Mouse (Mus musculus): Measurements from ENCODE around the gene Gmpr. TPM values are rescaled to one million over a fixed set of nuclear protein-coding genes. Genes with fewer than 3 reads are reported as not detected.

Gene Gmpr
- total RNA-seq, 4 experiments from 2014 or later, result 171 to 206 (median 197) TPM

DNA sequence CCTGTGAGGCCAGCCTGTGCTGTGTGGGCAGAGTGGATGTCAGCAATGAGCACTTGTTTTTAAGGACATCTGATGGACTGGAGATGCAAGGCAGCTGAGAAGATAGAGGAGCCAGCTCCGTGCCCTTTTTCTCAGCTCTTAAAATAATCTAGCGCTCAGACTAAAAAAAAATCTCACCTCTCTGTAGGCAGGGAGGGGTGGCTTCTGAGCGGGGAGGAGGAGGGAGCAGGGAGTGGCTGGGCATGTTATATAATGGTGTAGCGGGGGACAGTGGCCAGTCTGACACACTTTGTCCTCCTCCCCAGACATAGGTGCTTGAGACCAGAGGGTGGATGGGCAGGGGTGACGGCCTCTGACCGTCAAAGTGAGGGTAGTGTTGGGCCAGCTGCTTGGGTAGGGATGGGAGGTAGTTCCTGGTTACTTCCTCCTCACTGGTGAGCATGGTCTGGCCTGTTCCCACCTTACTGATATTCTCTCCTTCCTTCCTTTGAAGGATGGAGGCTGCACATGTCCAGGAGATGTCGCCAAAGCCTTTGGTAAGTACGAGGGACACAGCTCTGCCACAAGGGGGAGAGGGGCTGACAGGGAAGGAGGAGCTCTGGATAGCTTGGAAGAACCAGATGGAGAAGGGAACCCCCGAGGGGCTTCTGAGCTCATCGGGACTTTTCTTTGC lies 31.4 kb downstream of the Gmpr start:
- DNase-seq (ENCODE audit: low spot score in 2 of 2), result peak; percentile 52 to 71

- peak; percentile 58 to 75 for DNase-seq (ENCODE audit: low spot score in 2 of 2)
These were observed 31.9 kb downstream of the Gmpr start for GRCm38 (mm10) chr13:45539205-45539568.

DNA sequence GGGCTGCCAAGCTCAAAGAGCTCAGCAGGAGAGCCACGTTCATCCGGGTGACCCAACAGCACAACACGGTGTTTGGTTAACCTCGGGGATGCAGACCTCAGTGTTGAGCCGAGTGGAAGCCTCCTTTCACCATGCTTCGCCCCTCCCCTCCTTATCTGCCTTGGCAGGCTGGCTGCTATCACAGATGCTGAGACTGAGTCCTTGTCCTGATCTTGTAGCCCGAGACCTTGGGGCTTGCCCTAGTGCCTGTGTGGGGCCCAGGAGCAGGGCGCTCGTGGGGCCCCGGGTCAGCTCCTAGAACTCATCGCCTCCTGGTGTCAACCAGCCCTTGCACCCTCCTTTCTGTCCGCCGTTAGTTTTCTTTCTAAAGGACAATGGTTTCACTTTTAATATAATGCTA lies 38.7 kb downstream of the Gmpr start:
- DNase-seq (ENCODE audit: low spot score in 2 of 2), result no peak

DNA sequence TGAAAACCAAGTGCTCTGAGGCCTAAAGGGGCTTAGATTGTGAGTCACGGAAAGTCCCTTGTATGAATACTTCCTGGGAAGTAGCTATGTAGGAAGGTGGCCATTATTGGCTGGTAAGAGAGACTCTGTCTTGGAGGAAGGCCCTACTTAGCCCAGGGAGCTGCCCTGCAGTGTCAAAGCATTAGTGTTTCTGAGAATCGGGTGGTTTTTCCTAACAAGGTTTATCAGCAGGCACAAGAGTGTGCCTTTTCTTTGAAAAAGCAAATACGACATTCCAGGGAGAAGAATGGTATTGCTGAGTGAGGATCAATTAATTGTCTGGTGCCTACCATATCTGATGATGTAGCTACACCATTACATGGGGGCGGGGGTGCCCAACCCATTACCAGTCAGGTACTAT lies 39.7 kb downstream of the Gmpr start:
- DNase-seq (ENCODE audit: low spot score in 2 of 2), result no peak

DNA sequence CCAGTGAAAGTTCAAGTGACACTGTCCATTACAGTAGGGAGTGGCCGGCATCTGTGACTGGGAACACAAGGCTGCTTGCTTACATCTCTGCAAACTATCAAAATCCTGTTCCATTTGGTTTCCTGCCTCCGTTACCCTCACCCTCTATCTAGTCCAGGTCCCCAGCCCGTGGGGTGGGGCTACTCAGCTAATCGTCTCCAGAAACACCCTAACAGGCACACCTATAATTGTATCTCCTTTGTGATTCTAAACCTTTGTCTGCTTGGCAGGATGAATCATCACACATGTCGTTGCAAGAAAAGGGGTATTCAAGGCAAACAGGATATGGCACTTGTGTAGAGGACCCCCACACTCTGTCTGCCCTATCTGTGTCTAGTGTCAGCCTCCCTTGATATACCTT lies 40.3 kb downstream of the Gmpr start:
- no peak for DNase-seq (ENCODE audit: low spot score in 2 of 2)

DNA sequence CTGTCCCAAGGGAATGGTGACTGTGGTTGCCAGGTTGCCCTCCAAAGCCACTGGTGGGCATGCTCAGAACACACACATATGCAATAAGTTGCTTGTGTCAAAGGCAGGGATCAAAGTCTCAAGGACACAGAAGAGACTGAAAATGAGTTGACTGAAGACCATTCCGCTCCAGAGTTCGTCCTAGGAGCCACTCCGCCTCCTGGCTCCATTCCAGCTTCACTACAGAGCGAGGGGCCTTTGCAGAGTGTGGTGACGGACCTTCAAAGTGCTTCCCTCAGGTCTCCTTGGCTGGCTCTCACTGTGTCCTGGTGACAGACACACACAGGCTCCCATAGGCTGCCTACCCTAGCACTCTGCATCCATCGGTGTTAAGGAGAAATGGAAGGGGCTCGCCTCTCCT lies 46.4 kb downstream of the Gmpr start:
- DNase-seq (ENCODE audit: low spot score in 2 of 2), result no peak

- no peak for DNase-seq (ENCODE audit: low spot score in 2 of 2)
These were observed 51.1 kb downstream of the Gmpr start for GRCm38 (mm10) chr13:45558367-45558766.

DNA sequence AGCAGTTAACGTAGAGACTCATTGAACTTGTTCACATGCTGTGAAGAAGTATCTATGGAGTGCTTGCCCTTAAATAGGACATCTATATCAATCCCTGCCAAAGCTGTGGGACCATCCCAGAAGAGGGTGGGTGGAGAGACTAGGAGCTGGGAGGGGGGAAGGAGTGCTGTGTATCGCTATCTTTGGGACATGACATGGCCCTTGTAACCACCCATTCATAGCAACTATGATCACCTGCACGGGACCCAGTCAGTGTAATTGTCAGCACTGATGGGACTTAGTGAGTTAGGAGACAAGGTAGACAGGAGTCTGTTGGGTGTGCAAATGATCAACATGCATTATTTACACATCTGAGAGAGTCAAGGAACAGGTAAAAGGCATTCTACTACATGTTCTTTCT lies 52.0 kb downstream of the Gmpr start:
- DNase-seq (ENCODE audit: low spot score in 2 of 2), result no peak

DNA sequence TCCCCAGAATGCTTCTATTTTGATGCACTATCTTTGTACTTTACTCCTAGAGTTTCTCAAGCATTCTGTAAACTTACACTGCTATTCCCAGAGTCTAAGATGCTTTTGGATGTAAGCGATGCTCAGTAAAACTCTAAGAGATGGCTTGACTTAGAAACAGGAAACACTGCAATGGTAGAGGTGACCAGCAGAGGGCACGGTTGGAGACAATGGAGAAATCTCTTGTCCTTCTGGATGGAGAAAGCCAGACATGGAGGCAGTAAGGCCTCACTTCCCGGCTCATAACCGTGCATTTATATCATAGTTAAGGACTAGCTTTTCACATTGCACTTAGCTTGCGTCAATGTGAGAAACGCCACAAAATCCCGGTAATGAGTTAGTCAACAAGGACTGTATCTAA lies 53.3 kb downstream of the Gmpr start:
- no peak for DNase-seq (ENCODE audit: low spot score in 2 of 2)

DNA sequence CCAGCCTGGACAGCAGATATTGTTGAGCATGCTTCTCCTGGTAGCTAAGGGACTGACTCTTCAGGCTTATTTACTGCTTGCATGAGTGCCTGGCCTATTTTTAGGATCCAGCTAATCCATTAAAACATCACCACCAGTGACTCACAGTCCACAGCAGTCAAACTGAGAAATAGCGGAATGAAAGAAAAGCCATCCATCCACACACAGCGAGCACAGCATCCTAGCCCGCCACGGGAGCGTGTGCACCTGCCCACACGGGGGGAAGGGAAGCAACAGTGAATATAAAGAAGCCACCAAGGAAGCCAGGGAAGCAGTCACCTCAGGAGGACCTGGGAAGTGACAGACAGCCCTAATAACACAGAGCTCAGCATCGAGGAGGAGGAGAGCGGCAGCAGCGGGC lies 54.8 kb downstream of the Gmpr start:
- no peak for DNase-seq (ENCODE audit: low spot score in 2 of 2)

GRCm38 (mm10) chr13:45564946-45565345 lies 57.7 kb downstream of the Gmpr start:
- no peak for DNase-seq (ENCODE audit: low spot score in 2 of 2)

DNA sequence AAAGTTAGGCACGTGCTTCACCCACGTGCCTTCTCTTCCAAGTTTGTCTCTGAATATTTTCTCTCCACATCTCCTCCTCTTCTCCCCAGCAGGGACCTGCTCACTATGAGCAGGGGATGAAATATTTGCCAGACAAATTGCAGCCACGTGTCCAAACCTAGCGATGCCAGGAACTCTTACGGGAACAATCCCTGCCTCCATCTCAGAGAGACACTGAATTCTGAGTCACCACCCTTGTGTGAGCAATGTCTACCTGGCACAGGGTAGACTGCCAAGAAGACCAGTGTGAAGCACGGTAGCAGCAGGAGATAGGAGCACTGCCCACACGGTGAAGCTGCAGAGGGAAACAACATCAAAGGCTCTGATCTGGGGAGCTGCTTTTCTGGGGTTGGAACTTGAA lies 62.7 kb downstream of the Gmpr start:
- DNase-seq (ENCODE audit: low spot score in 2 of 2), result no peak

DNA sequence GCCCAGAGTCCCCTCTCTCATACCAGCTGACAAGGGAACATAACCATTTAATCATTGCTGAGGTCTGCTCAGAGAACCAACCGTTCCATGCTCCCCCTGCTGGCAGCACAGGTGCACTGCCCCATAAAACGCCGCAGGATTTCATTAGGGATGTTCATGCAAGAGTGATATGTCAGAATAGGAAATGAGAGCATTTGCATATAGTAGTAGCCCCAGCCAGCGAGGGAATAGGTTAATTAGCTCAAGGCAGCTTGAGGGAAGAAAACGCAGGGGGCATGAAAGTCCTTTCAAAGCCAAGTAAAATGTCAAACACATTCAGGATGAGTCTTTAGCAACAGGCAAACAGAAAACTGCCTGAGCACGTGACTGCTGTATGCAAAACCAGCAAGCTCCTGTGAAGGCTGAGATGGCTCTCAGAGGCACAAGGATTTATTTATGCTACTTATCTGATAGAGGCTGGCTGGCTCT lies 64.6 kb downstream of the Gmpr start:
- DNase-seq (ENCODE audit: low spot score in 2 of 2), result peak; percentile 59 to 62

GRCm38 (mm10) chr13:45572768-45573167 lies 65.5 kb downstream of the Gmpr start:
- DNase-seq (ENCODE audit: low spot score in 2 of 2), result no peak

DNA sequence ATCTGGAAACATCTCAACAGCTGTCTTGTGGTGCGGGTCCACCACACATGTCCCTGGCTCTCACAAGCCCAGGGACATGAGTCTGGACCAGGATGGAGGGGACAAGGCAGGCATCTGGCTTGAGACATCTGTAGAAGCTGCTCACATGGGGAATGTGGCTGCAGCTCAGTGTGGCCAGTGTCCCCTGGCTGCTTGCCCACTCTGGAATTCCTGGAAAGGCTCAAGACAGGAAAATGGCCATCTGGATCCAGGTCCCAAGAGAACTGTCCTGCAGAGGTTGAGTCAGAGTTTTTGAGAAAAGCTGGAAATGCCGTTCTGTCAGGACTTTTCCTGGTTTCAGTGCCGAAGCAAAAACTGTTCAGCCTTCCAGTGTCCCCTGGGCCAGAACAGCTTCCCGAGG lies 68.9 kb downstream of the Gmpr start:
- peak; percentile 59 to 78 for DNase-seq (ENCODE audit: low spot score in 2 of 2)

DNA sequence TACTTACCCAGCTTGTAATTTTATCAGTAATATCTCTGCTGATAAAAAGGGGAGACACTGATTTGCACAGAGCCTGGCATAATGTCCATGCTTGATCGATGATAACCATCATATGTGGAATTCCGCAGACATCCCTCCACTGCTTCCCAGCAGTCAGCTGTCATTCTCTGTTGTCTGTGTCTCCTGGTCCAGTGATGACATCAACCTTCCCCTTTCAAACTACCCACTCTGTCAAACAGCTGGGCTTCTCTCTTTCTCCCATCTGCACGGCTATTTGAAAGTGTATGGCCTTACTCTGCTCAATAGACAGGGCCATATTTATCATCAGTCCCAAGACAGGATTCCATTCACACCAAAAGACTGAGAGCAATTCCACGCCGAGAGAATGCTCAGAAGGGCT lies 70.1 kb downstream of the Gmpr start:
- DNase-seq (ENCODE audit: low spot score in 2 of 2), result no peak

GRCm38 (mm10) chr13:45577784-45578183 lies 70.5 kb downstream of the Gmpr start:
- DNase-seq (ENCODE audit: low spot score in 2 of 2), result no peak

GRCm38 (mm10) chr13:45579751-45580150 lies 72.5 kb downstream of the Gmpr start:
- DNase-seq (ENCODE audit: low spot score in 2 of 2), result no peak

DNA sequence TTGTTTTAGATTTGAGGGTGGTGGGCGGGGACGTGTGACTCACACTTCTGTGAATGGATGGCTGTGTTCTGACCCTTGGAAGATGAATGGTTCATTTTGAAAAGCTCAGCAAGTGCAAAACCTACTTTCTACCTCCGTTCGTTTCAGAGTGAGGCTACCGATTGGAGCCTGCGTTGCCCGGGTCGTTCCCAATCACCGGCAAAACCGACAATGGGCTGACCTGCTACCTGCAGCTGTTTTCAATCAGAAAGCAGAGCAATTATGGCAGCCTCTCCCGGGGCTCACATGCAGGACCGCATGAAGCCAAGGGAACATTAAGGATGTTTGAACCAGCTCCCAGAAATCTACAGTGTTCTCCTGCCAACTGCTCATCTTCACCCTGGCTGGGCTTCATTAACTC lies 75.0 kb downstream of the Gmpr start:
- no peak for DNase-seq (ENCODE audit: low spot score in 2 of 2)

- DNase-seq (ENCODE audit: low spot score in 2 of 2), result no peak
These were observed 75.8 kb downstream of the Gmpr start for GRCm38 (mm10) chr13:45583061-45583460.

- no peak for DNase-seq (ENCODE audit: low spot score in 2 of 2)
These were observed 83.7 kb downstream of the Gmpr start for GRCm38 (mm10) chr13:45590898-45591297.

DNA sequence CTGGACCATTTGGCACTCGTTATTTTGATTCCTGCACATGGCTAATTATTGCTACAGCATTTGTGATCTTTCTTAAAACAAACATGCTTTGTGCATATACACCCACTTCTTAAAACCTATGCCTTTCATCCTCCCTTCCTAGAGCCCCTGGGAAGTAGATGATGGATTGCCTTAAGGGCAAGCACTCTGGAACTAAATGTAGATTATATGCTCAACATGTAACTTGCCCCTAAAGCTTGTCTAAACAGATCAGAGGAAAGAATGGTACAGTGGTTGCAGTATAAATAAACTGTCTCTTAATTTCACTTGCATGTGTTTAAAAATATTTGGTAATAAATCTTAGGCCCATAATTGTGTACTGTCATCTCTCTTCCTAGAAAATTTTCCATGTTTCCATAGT lies 86.7 kb downstream of the Gmpr start:
- DNase-seq (ENCODE audit: low spot score in 2 of 2), result no peak

DNA sequence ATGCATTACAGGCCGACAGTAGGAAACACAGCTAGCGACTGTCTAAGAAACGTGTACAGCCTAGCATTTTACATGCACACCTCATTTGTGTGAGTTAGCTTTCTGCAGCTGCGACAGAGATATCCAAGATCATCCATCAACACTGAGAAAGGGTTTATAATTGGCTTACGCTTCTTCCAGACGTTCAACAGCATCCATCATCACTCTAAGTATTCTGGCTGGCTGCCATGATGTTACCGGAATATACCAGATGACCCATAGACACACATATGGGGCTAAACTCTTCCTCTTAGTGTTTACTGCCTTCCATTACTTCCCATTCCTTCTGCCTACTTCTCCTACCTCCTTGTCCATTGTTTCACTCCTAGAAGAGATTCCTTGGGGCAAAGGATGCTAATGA lies 88.2 kb downstream of the Gmpr start:
- no peak for DNase-seq (ENCODE audit: low spot score in 2 of 2)

GRCm38 (mm10) chr13:45599831-45600230 lies 92.6 kb downstream of the Gmpr start:
- no peak for DNase-seq (ENCODE audit: low spot score in 2 of 2)
